Mouse (Mus musculus) kidney, adult 2 months (tissue): ENCODE measurements around the gene Fam76b.

ENCODE experiments used
- CTCF ChIP-seq: fragments of 200-500 bp; conservative IDR thresholded peaks from 2 replicates; pipeline ENCODE4 v1.5.1; 2011; ENCODE audit warnings: low read depth, mild to moderate bottlenecking, control low read depth, low read length, moderate library complexity, mixed read lengths; ENCODE audit not compliant: insufficient read depth, insufficient read length
- POLR2A ChIP-seq: fragments of 200-500 bp; IDR thresholded peaks from one replicate; pipeline ENCODE4 v1.6.1; 2011; ENCODE audit warnings: low read depth, low read length, control low read depth

- TF ChIP-seq CTCF (no peak), POLR2A (no peak)
These were observed 76.7 kb downstream of the Fam76b start for GRCm38 (mm10) chr9:13904091-13904779.
